8 mouse cellular contexts compared by ENCODE assay signal in the genomic region with DNA sequence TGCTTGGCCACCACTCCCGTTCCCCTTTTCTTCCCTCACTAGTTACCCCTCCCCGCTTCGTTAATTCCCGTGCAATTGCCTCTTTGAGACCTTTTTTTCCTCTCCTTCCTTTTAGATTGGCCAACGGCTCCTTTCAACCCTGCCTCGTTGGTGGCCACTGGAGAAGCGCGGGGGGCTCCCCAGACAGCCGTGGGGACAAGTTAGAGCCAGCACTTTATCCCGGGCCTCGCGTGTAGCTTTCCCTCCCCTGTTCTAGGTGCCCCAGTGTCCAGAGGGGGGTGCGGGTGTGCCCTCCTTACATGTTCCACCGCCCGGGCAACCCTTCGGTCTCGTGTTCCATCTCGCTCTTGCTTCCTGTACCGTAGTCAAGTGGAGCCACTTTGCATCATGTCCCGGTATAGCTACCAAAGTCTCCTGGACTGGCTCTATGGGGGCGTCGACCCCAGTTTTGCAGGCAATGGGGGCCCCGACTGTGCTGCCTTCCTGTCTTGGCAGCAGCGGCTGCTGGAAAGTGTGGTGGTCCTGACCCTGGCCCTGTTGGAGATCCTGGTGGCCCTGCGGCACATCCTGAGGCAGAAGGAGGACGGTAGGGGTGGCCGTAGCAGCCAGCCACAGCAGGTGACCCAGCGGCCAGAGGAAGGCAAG. TPM values are rescaled to one million over a fixed set of nuclear protein-coding genes. Genes with fewer than 3 reads are reported as not detected.
DNase-seq lines count a peak whose midpoint lies in the region; ATAC-seq lines count a peak whose summit lies in the region.

No protein-coding gene starts in this region.

- no peak overlapping the region for H3K27ac ChIP-seq in forebrain, embryonic 13.5 days
- H3K27ac ChIP-seq in intestine, embryonic 16.5 days (ENCODE audit: low read length) = peak overlapping the region; percentile 96
- H3K27ac ChIP-seq in lung, embryonic 15.5 days = peak overlapping the region; percentile 98

- H3K4me1 ChIP-seq in forebrain, embryonic 13.5 days = peaks cover 35% of the 10 kb centered on the region
- H3K4me1 ChIP-seq in intestine, embryonic 16.5 days (ENCODE audit: control insufficient read depth, insufficient read depth, low read length) = peaks cover 2% of the 10 kb centered on the region; the same call in 1 of the 2 replicates
- peaks cover 32% of the 10 kb centered on the region for H3K4me1 ChIP-seq in lung, embryonic 15.5 days

- peak overlapping the region; percentile 73 for H3K9ac ChIP-seq in forebrain, embryonic 13.5 days
- H3K9ac ChIP-seq in intestine, embryonic 16.5 days (ENCODE audit: low read depth, low read length) = peak overlapping the region; percentile 78
- H3K9ac ChIP-seq in lung, embryonic 15.5 days = peak overlapping the region; percentile 60

- H3K4me3 ChIP-seq in forebrain, embryonic 13.5 days = peak overlapping the region; percentile 53
- peak overlapping the region; percentile 63 for H3K4me3 ChIP-seq in intestine, embryonic 16.5 days (ENCODE audit: low read length)
- peak overlapping the region; percentile 61 for H3K4me3 ChIP-seq in lung, embryonic 15.5 days

- no peaks in the 10 kb centered on the region for H3K9me3 ChIP-seq in forebrain, embryonic 13.5 days (replicated peaks)
- no peaks in the 10 kb centered on the region for H3K9me3 ChIP-seq in intestine, embryonic 16.5 days (ENCODE audit: control insufficient read depth, low read length)
- no peaks in the 10 kb centered on the region for H3K9me3 ChIP-seq in lung, embryonic 15.5 days

- no peaks in the 10 kb centered on the region for H3K36me3 ChIP-seq in forebrain, embryonic 13.5 days (ENCODE audit: poor library complexity, severe bottlenecking)
- no peaks in the 10 kb centered on the region for H3K36me3 ChIP-seq in intestine, embryonic 16.5 days (ENCODE audit: control insufficient read depth, insufficient read depth, low read length)
- H3K36me3 ChIP-seq in lung, embryonic 15.5 days = no peaks in the 10 kb centered on the region

- ATAC-seq in forebrain, embryonic 13.5 days = 0 out of 2 replicates have a peak, but pooled peaks have one; percentile 14
- ATAC-seq in intestine, embryonic 16.5 days = no peak
- ATAC-seq in lung, embryonic 15.5 days (ENCODE audit: borderline replicate concordance, extremely low read depth, low FRiP score, low TSS enrichment) = no peak

- no peaks in the 10 kb centered on the region for H3K27me3 ChIP-seq in forebrain, embryonic 13.5 days
- H3K27me3 ChIP-seq in intestine, embryonic 16.5 days (replicated peaks; ENCODE audit: control insufficient read depth, insufficient read depth, low read length) = no peaks in the 10 kb centered on the region
- no peaks in the 10 kb centered on the region for H3K27me3 ChIP-seq in lung, embryonic 15.5 days

- 19% methylated on average over 28 of the region's 28 CpGs for WGBS in forebrain, embryonic 13.5 days
- WGBS in intestine, embryonic 16.5 days = 20% methylated on average over 28 of the region's 28 CpGs
- 15% methylated on average over 28 of the region's 28 CpGs for WGBS in lung, embryonic 15.5 days

- peak; percentile 35 to 76 for DNase-seq in adrenal gland, adult (ENCODE audit: inconsistent age in 2 of 2, low spot score in 1 of 2)
- no peak for DNase-seq in adrenal gland, adult 2 months
- peak; percentile 23 for DNase-seq in adipocyte (ENCODE audit: low spot score)
- peak; percentile 16 for DNase-seq in spleen, adult 12 weeks (ENCODE audit: low spot score)
- DNase-seq in right cerebral cortex, adult 18-20 months = no peak

- peak overlapping the region; percentile 61 for H3K4me2 ChIP-seq in forebrain, embryonic 13.5 days
- H3K4me2 ChIP-seq in intestine, embryonic 16.5 days (ENCODE audit: low read depth, low read length) = peak overlapping the region; percentile 77
- peak overlapping the region; percentile 73 for H3K4me2 ChIP-seq in lung, embryonic 15.5 days

RNA-seq across cellular contexts. Expression of a gene that starts 1.1 kb away (rescaled TPM):
- total RNA-seq in adrenal gland, adult 2 months (2021) = 10 to 100 TPM; 26.0 to 36.3 TPM
- polyA plus RNA-seq in adrenal gland, adult 2 months (2012; rRNA removed) = 16.4 and 18.9 TPM in 2 replicates
- polyA plus RNA-seq in forebrain, embryonic 13.5 days (2015; fragmentation: Nextera tagmentation; extraction: Ambion mirVana) = 28.0 and 29.8 TPM in 2 replicates
- polyA plus RNA-seq in intestine, embryonic 16.5 days (2015; fragmentation: Nextera tagmentation; extraction: Ambion mirVana) = 39.1 and 41.1 TPM in 2 replicates
- 51.3 and 53.5 TPM in 2 replicates for polyA plus RNA-seq in lung, embryonic 15.5 days (2015; fragmentation: Nextera tagmentation; extraction: Ambion mirVana)

Comparison
In these comparisons a context has a peak if more than half of its experiments do, and no peak if none do; other contexts are left out.
1. DNase-seq: peak in adrenal gland, adult (2 of 2), adipocyte (single experiment) and spleen, adult 12 weeks (single experiment); none in adrenal gland, adult 2 months (single experiment) and right cerebral cortex, adult 18-20 months (single experiment).
2. Peak in every context shown above with its lines, with median percentiles within 50 percentile points of each other: H3K4me2 ChIP-seq, H3K4me3 ChIP-seq and H3K9ac ChIP-seq.